Mouse (Mus musculus): Measurements from ENCODE around the gene Psap.
A peak's percentile ranks its signal among the peaks of the same experiment; 100 is the strongest.

Psap gene

DNA sequence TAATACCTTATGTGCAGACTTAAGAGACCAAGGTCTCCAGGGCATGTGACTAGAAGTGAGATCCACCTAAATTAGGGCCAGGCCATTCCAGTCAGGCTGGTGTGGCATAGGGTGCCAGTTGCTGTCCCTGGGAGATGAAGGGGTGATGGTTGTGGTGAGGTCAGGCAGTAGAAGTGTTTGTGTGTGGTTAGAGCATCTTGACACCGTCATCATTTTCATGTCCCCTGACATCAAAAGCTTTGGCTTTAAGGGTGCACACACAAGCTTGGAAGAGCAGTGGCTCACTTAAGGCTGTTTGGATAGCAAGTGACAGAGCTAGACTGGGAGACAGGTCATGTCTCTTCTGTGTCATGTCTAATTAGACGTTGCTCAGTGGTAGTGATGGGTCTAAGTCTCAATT lies 10.3 kb downstream of the Psap start:
- no peak for DNase-seq (ENCODE audit: low read depth, low spot score)

GRCm38 (mm10) chr10:60289216-60289615 lies 11.8 kb downstream of the Psap start:
- peak; percentile 23 for DNase-seq (ENCODE audit: low read depth, low spot score)

DNA sequence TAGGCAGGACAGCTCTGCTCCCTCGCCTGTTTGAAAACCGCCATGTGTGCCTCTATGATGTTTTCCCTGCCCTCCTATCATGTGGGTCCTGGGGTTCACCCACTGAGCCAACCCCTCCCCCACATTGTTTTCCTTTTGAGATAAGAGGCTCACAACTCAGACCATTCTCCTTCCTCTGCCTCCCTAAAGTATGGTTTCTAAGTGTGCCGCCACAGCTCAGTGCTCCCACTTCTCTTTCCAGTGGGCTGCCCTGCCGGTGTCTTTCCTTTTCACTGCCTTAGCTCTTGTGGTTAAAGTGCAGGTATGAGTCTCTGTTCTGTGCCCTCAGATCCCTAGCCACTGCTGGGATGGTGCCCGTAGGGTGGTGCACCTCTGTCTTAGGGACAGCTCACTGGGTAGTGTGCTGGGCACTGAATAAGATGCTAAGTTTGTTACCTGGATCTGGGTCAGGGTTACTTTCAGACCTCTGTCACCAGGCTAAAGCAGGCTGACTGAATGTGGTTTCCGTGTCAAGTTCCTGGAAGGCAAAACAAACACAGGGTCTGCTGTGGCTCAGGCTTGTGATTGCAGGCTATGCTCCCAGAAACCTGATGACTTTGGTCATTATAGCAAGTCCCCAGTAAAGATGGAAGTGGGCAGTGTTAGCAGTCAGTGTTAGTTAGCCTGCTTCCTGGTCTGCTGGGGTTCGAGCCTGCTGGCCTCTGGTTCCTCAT lies 12.8 kb downstream of the Psap start:
- no peak for DNase-seq (ENCODE audit: low read depth, low spot score)

- DNase-seq (ENCODE audit: low read depth, low spot score), result no peak
Observed at GRCm38 (mm10) chr10:60290739-60291110, 13.3 kb downstream of the Psap start.

GRCm38 (mm10) chr10:60292209-60292608 lies 14.8 kb downstream of the Psap start:
- DNase-seq (ENCODE audit: low read depth, low spot score), result no peak

DNA sequence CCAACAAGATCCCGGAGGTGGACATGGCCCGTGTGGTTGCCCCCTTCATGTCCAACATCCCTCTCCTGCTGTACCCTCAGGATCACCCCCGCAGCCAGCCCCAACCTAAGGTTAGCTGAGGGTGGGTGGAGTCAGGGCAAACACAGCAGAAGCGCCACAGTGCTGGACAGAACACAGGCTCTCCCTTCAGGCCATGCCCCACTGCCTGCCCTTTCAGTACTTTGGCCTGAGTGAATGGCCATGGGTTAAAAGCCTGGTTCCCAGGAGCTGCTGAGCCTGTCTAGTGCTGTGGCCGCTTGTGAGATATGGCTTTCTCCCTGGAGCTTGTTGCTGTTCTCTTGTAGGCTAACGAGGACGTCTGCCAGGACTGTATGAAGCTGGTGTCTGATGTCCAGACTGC lies 17.2 kb downstream of the Psap start:
- DNase-seq (ENCODE audit: low read depth, low spot score), result no peak

- no peak for DNase-seq (ENCODE audit: low read depth, low spot score)
Observed at GRCm38 (mm10) chr10:60295356-60295755, 17.9 kb downstream of the Psap start.

GRCm38 (mm10) chr10:60296027-60296426 lies 18.6 kb downstream of the Psap start:
- no peak for DNase-seq (ENCODE audit: low read depth, low spot score)

DNA sequence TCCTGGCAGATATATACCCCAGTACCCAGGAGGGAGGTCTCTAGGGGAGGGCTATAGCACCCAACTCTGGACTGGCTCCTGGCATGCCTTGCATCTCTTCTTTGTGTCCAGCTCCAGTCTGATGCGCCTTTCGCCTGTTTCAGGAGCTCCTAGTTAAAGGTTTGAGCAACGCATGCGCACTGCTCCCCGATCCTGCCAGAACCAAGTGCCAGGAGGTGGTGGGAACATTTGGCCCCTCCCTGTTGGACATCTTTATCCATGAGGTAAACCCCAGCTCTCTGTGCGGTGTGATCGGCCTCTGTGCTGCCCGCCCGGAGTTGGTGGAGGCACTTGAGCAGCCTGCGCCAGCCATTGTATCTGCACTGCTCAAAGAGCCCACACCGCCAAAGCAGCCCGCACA lies 22.2 kb downstream of the Psap start:
- no peak for DNase-seq (ENCODE audit: low read depth, low spot score)

- DNase-seq (ENCODE audit: low read depth, low spot score), result no peak
Observed at GRCm38 (mm10) chr10:60303419-60303818, 26.0 kb downstream of the Psap start.

DNA sequence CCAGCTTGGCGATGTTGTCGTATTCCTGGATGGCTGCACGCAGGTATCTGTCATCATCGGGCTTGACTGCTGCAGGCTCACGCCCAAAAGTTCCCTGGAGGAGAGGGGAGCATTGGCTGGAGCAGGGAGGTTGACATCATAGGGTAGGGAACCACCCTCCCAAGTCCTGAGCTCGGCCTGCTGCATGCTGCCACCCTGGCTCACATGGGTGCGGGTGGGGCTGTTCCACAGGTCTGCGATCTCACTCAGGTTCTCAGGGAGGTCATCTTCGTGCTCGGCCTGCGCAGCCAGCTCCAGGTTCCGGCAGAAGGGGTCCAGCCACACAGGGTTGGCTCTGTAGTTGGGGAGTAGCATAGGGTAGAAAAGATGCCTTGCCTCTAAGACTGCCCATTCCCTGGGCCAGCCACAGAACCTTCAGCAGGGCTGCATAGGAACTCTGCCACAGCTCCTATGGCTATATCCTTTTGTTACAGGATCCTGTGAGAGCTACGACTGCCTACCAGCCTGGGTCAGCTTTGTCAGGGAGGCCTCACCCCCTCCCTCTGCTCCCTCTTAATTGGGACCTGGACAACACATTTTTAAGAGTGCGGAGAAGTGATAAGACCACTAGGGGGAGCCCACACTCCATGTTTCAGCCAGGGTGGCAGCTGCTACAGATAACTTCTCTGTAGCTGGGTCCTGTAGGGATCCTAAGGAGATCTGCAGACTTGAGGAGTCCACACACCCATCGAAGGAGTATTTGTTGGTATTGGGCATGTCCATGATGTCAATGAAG lies 27.6 kb downstream of the Psap start:
- peak; percentile 89 for DNase-seq (ENCODE audit: low read depth, low spot score)

DNA sequence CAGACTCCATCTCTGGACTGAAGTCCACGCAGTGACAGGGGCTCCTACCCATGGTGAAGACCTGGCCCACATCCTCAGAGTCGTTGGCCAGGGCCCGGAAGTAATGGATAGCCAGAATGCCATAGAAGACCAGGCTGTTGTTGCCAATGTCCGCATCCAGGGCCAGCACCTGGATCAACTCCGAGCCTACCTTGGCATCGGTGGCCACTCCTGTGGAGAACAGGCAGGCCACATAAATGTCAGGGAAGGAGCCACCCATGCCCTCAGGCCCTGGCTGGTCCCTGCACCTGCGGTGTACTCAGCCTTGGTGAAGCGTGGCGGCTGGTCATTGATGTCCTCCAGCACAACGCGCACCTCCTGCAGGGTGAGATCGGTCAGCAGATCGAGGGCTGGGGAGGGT lies 33.2 kb downstream of the Psap start:
- no peak for DNase-seq (ENCODE audit: low read depth, low spot score)

DNA sequence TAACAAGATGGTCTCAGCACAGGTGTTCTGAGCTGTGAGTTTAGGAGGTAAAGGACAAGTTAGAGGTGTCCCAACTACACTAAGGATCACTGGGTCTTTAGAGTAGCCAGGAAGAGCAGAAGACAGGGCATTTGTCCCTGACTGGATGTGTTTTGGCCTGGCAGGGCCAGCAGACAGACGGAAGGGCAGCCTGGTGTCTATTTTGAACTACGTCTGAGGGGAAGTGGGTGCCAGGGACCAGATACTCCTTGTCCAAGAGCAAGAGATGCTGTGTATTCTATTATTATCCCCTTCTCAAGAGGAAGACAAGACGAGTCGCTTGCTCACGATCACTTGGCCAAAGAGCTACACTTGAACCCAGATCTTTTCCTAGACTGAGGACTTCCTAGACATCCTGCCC lies 36.2 kb downstream of the Psap start:
- DNase-seq (ENCODE audit: low read depth, low spot score), result no peak

GRCm38 (mm10) chr10:60316166-60316565 lies 38.7 kb downstream of the Psap start:
- no peak for DNase-seq (ENCODE audit: low read depth, low spot score)

DNA sequence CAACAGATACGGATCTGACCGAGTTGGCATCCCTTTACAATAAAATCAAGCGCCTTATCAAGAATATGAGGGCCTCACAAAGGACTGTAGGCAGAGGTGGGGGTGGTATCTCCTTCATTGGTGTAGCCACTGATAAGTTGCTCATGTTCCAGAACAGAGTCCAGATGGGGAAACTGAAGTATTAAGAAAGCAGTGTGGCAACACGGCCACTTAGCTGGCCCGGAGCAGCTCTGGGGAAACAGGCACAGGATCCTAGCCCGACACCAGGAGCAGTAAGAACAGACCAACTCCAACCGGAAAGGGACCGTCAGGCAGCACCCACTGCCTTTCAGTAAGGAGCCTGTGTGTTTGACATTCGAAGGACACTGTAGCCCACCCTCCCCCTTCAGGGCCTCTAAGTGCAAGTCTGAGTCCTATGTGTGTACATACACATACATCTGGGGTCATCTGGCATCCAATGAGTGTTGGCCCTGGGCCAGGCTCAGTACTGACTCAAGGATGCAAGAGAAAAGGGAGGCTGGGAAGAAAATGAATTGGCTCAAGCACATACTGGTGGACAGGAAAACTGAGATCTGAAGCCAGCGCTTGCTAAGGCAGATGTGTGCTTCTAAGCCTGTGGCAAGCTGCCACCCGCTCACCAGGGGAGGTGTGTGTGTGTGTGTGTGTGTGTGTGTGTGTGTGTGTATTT lies 51.7 kb downstream of the Psap start:
- no peak for DNase-seq (ENCODE audit: low read depth, low spot score)

DNA sequence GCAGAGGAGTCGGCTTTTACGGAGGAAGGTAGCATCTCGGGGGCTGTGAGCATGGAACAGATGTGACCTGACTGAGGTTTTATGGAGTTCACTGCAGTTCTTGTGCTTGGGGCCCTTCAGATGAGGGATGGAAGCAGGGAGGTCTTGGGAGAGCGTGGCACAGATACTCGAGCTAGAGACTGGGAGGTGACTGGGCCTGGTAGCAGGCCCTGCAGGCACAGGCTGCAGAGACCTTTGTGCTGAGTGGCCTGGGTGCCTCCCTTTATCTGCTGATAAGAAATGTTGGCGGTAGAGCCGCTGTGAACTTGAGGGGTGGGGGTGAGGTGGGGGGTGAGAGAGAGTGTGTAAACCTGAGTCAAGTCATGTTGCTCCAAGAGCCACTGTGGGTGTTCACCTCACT lies 57.2 kb downstream of the Psap start:
- DNase-seq (ENCODE audit: low read depth, low spot score), result no peak

DNA sequence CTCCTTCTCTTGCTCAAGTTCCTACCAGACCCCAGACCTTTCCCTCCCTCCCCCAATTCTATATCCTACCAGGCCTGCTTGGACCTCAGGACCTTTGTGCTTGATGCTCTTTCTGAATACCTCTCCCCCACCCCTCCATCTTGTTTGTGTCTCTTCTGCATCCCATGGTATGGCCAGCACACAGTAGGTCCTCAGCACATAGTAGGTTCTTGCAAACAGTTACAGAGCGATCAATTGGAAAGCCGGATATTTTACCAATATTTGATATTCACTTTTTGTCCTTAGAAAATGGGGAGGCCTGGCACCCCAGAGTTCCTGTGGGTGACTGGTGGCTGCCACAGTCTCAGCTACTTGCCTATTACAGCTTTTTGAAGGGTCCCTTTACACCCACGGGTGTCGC lies 57.6 kb downstream of the Psap start:
- DNase-seq (ENCODE audit: low read depth, low spot score), result no peak

DNA sequence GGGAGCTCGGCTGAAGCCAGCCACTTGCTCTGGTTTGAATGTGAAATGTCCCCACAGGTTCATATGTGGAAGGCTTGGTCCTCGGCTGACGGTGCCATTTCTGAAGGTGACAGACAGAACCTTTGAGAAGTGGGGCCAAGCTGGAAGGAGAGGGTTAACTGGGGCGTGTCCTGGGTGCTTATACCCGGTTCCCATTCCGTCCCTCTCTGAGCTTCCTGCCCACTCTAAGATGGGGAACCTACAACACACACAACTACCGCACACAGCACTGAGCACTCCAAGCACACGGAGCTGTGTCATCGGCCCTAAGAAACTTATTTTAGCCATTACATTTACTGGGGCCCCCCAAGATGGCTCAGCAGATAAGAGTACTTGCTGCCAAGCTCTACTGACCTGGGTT lies 64.1 kb downstream of the Psap start:
- no peak for DNase-seq (ENCODE audit: low read depth, low spot score)

DNA sequence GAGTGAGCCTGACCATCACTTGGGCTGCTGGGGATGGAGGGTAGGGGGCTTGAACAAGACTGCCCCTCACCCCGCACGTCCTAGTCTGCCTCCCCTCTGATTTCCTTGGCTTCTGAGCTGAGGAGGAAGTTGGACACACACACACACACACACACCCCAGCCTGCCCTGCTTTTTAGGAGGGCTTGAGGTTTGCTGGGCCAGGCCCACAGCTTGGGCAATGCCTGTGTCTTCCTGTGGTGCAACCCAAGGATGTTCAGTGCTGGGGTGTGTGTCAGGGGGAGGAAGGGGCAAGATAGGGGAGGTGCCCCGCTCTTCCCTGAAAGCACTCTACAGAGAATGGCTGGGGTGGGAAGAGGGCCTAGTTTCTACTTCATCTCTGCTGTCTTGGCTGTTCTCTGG lies 66.7 kb downstream of the Psap start:
- no peak for DNase-seq (ENCODE audit: low read depth, low spot score)

GRCm38 (mm10) chr10:60346056-60346455 lies 68.6 kb downstream of the Psap start:
- peak; percentile 57 for DNase-seq (ENCODE audit: low read depth, low spot score)

DNA sequence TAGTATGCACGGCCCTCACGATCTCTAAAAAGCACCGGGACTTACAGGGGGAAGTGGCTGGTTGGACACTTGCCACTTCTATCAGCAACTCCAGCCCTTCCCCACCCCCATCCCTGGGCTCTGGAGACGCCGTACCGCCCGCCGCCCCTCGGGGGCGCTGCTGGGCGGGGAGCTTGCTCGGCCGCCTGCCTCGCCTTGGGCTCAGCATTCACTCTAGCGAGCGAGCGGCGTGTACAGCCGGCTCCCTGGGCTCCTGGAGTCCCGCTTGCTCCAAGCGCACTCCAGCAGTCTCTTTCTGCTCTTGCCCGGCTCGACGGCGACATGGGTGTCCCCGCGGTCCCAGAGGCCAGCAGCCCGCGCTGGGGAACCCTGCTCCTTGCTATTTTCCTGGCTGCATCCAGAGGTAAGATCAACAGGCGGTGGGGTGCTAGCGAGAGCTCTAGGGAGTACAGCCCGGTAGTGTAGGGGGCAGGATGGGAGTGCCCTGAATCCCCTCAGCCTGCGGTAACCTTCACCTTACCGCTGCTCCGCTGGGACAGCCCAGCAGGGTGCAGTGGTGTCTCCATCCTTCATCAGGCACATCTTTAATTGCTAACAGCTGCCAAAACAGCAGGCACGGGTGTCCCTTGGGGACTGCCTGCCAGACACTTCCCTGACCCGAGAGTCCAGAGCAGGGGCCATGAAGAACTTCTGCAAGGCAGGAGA lies 69.4 kb downstream of the Psap start, which contains the start of gene Vsir:
TSS of gene Vsir (plus strand) at position 151 of the 705 bp plus-strand sequence.
- DNase-seq (ENCODE audit: low read depth, low spot score), result peak; percentile 90
